Mouse (Mus musculus) 416B (cell line): ENCODE results near the gene 4933425L06Rik.
A peak's percentile ranks its signal among the peaks of the same experiment; 100 is the strongest.

Experiments
- DNase-seq: peaks from one replicate; pipeline ENCODE4 v3.0.0; 2011; ENCODE audit warnings: low read depth

Gene 4933425L06Rik

DNA sequence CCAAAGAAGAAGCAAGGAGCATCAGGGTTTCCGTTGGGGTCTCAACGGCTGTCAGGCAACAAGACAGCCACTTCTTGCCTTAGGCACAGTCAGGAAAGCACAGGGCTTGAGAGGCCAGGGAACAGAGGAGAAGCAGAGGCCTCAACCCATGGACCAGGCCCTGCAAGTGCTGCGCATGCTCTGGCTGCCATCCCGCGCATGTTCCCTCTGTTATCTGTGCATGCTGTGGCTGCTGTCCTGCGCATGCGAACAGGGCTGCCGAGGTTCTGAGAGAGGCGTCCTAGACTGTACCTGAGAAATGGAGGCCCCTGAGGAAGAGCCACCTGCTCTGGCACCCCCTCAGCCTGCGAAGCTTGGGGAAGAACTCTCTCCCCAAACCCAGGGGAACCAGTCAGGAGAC, at the start of gene 4933425L06Rik:
TSS of gene 4933425L06Rik (plus strand) at position 261 of the 400 bp plus-strand sequence.
- no peak for DNase-seq

DNA sequence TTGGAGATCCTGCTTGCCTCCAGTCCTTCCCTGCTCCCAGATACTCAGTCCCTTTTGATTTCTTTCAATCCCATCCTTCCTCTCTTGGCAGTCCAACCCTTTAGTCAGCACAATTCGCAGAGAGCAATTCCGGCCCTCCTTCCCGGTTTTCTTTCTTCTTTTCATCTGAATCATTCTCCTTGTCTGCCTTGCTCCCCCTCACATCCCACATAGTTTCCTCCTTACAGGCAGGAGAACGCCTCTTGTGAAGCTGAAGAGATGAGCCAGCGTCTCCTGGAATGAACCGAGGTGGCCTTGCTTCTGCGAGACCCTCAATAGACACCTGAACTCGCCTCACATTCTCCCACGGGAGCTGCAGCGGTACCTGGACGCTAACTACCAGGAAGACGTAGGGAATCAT, 44.1 kb upstream of the 4933425L06Rik start:
- no peak for DNase-seq

DNA sequence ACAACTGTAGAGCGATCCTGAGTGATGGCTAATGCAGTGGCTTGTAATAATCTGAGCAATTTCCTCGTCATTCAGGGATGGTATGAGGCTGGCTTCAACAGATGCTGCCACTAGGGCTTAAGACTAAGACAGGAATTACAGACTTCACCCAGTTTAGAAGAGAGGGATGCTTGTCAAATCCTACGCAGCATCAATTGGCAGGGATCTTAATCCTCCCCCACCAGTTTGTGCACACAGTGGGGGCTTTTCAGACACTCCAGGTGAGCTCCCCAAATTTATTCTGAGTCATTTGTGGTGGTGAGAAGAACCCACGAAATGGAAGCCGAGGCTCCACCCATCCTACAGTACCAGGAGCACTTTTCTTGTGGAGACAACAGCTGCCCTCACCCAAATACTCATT, 43.6 kb upstream of the 4933425L06Rik start:
- DNase-seq: no peak

DNA sequence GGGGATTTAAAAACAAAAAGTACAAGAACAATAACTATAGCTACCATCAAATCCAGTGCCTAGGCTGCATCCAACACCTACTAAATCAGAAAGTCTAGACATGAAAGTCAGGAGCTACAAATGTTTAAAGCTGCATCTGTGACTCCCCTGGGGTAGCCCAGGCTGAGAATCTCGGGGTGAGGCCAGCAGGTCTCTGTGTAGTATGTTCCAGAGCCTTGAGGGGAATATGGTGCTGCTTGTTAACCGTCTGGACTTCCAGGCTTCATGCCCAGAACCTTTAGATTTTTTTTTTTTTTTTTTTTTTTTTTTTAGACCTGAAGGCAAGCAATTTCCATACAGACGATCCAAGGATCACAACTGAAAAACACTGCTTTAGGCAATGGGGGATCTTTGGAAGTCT, 38.0 kb upstream of the 4933425L06Rik start:
- no peak for DNase-seq

DNA sequence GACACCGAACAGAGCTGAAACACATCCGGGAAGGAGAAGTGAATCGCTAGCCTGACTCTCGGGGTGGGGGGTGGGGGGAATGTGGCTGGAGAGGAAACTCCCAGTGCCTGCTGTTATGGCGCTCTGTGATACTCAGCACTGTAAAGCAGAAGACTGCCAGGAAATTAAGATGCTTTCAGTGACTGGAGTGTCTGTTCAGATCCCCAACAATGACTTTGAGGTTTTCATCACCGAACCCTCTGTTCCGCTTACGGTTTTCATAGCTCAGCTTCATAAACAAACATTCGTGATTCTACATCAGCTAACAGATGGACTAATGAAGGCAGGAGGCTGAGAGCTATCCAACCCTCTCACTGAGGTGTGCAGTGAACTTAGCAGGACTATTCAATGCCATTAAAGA, 34.5 kb upstream of the 4933425L06Rik start:
- DNase-seq: no peak

DNA sequence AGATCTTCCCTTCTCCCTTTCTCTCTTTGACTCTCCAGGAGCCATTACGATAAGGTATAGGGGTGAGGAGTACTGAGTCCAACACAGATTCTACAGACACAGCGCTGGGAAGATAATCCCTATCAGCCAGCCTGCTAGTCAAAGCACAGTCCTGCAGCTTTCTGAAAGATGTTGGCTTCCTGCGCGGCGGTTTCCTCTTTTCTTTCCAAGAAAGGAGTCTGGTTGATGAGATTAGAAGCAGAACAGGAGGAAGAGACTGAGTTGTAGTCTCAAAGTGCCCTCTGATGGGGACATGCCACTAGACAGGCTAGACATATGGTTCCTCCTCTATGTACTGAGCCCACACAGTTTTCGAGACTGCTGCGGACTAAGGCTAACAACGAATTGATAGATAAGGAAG, 33.3 kb upstream of the 4933425L06Rik start:
- DNase-seq: peak; percentile 93

DNA sequence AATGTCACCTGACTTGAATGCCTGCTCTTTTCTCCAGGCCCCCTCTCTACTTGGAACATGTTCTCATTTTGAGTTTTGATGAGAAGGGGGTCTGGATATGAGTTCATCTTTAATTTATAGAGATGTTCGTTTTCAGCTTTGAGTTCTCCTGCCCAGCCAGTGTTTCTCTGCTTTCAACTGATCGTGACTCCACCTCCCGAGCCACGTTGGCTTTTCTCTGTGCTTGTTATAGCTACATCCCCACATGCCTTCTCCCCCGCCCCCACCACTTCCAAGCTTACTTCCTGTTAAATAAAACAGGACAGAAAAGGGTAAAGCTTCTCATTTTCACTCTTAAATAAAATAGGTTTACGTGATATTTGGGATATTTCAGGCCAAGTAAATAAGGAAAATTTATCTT, 30.5 kb upstream of the 4933425L06Rik start:
- no peak for DNase-seq

DNA sequence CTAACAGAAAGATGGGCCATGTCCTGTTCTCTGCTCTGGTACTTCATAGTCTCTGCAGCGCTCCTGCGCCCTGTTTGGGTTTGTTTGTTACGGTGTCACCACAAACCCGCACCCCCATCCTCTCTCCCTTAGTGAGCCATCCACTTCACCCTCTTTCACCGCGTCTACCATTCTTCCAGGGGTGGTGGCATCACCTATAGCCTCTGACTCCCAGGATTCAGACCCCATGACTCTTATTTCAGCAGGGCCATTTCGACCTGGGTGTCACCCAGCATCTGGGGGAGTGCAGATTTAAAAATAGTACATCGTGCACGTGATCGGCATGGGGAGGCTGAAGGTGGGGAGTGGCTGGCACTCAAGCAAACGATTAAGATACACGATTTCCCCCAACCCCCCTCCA, 28.3 kb upstream of the 4933425L06Rik start:
- DNase-seq: no peak

DNA sequence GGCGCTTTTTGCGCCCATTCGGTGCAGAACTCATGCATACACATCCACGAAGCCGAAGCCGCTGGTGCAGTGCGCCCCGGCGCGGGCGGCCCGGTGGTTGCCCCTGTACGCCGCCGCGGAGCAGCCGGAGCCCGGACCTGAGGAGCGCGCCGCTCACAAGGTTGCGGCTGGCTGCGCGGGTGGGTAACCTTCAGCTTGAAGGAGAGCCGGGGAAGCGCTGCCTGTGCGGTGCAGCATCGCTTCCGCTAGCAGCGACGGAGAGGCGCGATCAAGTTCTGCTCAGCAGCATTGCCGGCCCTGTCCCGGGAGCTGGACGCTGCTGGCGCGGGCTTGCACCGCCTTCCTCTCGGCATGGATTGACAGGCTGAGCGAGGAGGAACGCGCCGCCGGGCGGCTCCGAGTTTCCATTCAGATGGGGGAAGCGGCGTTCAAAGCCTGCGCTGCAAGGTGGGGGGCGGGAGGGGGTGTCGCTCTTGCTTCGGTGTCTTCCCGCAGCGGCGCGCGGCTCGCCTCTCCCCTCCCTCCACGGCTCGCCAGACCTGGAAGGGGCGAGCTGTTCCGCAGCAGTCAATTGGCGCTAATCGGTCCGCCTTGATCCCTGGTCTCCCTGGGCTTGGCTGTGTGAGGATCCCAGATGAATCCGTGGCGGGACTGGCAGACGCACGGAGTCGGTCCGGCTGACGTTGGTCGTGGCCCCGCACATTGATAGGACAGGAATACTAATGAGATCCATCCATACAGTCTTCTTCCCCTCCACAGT, 27.6 kb upstream of the 4933425L06Rik start, which contains the start of gene Rgs7bp:
TSS of gene Rgs7bp (minus strand) at position 750 of the 760 bp plus-strand sequence.
- DNase-seq: no peak

DNA sequence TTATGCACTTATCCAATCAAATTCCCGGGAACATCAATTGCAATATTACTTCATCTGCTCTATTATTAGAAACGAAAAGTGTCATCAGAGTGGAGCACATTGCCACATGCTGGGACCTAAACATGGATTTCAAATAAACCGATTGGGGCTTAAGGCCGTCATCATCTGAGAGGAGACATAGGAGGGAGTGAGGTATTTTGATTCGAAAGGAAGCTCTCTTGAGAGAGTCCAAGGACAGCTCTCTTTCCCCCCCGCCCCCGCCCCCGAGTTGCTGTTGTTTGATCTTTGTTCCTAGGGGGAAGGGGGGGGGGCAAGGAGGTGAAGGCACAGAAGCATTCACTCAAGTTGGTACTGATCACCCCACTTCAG, 27.0 kb upstream of the 4933425L06Rik start:
- DNase-seq: no peak

DNA sequence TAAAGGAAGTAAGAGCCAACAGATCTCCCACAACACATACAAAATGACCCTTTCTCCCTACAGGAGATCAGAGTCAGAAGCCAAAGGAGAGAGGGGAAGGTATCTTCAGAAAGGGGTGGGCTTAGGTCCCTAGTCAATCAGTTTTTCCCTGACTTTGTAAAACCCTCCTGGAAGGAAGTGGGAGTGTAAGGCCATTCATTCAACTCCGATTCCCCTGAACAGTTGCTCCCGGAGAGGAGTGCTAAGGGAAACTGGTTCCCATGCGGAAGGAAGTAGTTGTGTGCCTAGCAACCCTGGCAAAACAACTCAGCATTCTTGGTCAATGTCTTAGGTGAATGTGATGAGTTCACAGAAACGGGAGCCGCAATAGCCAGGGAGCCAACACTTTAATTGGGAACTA, 26.5 kb upstream of the 4933425L06Rik start:
- no peak for DNase-seq

DNA sequence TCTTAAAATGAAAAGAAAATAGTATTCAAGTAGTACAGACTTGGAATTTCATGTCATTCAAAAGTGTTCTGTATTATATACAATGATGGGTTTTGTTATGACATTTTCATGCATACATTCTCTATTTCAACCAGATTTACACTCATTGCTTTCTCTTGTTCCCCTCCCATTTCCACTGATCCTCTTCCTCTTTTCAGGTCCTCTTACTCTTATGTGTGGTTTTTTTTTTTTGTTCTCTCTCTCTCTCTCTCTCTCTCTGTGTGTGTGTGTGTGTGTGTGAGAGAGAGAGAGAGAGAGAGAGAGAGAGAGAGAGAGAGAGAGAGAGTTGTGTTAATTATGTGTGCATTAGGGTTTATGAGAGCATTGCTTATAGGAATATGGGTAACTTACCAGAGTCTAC, 15.8 kb upstream of the 4933425L06Rik start:
- no peak for DNase-seq

DNA sequence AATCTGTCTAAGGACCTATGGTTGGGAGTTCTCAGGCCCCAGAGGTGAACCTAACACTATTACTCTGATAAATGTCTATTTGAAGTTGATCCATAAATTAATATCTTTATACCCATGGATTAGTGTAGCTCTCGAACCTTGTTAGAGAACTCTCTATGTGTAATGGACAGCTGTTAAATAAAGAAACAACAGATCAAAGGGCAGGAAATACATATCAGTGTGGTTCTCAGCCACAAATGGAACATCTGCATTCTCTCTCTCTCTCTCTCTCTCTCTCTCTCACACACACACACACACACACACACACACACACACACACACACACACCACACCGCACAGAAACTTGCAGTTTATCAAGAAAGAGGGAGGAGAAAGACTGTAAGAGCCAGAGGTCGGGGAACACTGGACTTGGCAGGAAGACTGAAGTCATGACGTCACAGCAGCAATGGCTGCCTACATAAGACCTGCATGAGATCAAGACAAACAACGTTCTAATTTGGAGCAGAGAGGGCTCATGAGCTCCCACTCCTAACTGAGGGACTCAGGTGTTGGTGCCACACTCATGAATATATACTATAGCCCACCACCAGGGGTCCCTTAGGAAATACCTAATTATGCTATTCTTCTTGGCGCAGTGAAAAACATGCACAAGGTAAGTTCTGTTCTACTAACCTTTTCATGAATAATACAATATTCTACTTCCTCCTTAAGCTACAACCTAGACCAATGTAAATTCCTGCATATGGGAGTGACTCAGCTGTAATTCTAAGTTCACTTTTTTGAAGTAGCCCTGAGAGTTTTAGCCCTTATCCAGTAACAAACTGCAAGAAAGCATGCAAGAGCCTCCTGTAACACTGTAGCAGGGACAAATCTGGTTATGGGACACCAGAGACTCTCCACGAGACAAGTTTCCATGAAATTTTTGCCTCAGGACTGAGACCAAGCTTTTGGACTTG, 14.8 kb upstream of the 4933425L06Rik start:
- DNase-seq: peak; percentile 49

DNA sequence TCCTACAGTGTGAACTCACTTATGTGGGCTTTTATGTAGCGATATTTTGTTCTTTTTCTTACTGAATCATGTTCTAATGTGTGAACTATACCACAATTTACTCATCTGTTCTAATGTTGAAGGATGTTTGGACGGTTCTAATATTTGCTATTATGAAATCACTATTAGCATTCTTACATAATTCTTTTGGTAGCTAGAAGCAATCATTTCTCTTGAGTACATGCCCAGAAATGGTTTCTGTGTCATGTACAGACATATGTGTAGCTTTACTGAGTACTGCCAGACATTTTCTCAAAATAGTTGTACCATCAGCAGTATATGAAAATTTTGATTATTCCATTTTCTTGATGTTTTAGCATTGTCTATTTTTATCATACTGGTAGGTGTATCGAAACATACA, 7.4 kb downstream of the 4933425L06Rik start:
- no peak for DNase-seq

DNA sequence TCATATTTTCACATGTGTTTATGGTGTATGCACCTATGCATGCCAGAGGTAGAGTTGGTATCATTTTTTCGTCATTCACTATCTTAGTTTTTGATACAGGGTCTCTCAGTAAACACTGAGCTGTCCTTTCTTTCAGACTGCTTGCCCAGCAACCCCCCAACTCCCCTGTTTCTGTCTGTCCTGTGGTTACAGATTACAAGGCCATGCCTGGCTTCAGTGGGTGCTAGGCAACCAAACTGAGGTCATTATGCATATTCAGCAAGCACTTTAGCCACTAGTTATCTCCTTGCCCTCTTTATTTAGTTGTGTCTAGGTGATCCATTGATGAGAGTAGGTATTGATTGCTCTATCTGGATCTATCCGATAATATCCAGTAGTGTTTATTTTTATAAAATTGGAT, 14.4 kb downstream of the 4933425L06Rik start:
- no peak for DNase-seq

DNA sequence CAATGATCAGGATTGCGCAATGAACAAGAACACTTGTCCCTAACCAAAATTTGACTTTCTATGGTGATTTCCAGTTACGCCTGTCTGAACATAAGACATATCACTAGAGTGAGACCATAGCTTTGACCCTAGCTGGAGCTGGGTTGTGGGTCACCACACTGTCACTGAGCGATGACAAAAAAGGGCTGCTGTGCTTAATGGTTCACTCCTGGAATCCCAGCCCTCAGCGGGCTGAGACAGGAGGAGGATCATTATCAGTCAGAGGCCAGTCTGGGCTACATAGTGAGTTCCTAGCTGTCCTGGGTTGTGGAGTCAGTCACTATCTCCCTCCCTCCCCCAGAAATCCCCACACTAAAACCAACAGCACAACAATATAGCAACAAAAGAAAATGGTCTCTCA, 18.8 kb downstream of the 4933425L06Rik start:
- DNase-seq: no peak

DNA sequence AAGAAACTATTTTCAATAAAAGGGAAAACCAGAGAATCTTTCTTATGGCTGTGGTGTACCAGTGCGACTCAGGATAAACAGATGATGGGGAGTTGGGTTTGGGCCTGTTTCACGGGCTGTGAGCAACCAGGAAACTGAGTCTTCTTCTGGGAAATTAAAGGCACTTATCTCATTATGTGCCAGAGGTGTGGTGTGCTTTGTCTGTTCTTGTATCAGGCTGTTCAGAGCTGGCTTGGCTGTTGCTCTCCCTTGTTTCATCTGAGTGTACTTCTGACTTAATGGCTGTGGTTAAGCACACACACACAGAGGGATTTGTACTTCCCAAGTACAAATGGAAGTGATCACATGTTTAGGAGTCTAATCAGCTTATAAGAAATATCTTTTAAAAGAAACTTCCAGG, 22.5 kb downstream of the 4933425L06Rik start:
- no peak for DNase-seq

DNA sequence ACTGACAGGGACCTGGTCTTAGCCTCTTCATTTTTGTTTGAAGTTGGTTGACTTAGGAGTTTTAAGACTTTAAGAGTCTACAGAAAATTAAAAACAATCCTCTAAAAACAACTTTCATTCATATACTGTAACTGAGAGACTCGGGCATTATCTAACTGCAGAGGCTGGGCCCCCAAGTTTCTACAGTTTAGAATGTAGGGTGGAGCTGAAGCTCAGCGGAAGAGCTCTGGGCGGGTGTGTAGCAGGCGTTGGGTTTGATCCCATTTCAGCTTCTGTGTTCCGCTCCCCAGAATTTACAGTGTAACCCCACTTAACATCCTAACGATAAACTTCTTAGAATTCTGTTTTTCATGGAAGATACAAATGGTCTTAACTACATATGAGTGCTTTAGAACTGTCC, 29.7 kb downstream of the 4933425L06Rik start:
- DNase-seq: no peak

DNA sequence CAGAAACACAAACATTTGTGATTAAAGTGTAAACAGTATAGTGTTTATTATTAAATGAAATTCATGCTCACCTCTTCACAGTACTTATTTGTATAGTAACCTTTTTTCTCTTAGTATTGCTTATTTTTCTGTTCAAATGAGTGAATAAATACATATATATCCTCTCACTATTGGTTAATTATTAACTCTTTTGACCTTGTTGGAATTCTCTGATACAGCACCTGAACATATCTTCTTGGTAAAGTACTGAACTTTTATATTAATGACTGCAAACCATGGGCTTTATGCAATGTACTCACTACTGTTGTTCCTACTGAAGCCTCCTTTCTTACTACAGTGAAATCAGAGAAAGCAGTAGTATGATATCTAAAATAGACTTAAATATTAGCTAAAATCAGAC, 39.7 kb downstream of the 4933425L06Rik start:
- no peak for DNase-seq

DNA sequence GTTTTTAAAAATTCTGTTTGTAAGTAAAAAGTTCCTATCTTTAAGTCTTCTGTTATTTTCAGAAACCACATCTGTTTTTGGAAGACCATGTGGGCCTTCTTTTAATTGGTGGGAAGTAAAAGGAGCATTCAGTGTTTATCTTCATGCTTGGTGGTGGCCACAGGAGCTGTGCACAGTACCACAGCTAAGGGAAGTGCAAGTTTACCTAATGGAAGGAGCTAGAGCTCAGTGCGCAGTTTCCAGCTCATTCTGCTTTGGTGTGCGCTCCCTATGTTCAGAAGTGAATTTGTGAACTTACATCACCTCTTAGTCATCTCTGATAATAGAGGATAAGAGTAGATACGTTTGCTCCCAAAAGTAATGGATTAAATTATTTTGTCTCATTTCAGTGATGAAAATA, 40.2 kb downstream of the 4933425L06Rik start:
- DNase-seq: no peak

DNA sequence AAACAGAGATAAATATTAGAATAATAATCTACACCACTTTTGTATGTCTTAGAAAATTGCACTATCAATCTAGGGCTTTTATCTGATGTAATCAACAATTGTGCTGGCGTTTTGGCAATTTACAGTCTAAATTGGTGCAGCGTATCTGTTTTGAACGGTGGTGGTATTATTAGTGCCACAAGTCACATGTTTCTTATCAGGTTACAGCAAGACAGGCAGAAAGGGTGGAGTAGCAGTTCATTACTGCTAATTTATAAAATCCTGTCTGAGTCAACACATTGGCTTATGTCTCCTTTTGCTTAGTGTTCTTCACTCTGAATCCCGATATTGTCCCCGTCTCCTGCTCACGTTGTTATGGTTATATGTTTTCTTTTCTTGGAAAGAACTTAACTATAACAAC, 48.2 kb downstream of the 4933425L06Rik start:
- no peak for DNase-seq

DNA sequence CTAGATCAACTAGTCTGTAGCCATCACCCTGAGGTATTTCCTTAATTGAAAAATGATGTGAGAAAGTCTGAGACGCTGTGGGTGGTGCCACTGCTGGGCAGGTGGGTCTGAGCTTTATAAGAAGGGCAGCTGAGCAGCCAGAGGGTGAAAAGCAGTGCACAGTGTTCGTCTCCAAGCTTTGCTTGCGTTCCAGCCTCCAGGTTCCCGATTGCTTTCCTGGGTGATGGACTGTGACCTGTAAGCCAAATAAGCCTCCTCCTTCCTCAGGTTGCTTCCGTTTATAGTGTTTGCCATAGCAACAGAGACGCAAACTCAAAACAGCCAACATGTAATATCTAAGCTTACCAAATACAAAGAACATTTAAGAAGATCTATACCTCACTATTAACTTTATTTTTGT, 50.4 kb downstream of the 4933425L06Rik start:
- no peak for DNase-seq

DNA sequence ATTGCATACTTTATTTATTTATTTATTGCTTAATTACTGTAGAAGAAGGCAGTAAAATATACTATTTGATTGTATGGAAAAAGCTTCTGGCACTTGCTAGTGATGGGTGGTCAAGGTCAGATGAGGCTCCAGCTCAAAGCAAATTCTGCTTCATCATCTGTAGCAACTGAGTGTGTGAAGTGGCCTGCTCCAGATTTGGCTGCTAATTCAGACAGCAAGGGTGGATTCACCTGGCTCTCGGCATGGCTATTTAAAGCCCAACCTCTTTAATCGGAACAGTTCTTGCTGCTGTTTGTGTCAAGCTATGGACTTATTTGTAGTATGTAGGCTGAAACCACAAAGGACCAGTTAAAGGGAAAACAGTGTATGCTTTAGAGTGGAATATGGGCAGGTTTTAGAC, 50.9 kb downstream of the 4933425L06Rik start:
- no peak for DNase-seq
